Mouse (Mus musculus) liver, embryonic 12.5 days (tissue): ENCODE measurements around the gene S1pr2. TPM values are rescaled to one million over a fixed set of nuclear protein-coding genes. Genes with fewer than 3 reads are reported as not detected.

Experiments
- ATAC-seq: fragments of 200-750 bp; cut with Nextera tagmentation; 2 replicates; pipeline ENCODE4 v1.8.0; 2017; ENCODE audit warnings: moderate number of reproducible peaks, mild to moderate bottlenecking, moderate library complexity
- H3K27ac ChIP-seq: fragments of 300-500 bp; sonication (generic); 2 replicates; pipeline ENCODE4 v1.5.1; 2016; ENCODE audit warnings: mild to moderate bottlenecking
- H3K27me3 ChIP-seq: fragments of 300-500 bp; sonication (generic); replicated peaks from 2 replicates; pipeline ENCODE4 v1.6.1; 2016; ENCODE audit warnings: mild to moderate bottlenecking, moderate library complexity
- H3K36me3 ChIP-seq: fragments of 300-500 bp; sonication (generic); 2 replicates; pipeline ENCODE4 v1.6.1; 2016; ENCODE audit warnings: mild to moderate bottlenecking, moderate library complexity
- H3K4me1 ChIP-seq: fragments of 300-500 bp; sonication (generic); 2 replicates; pipeline ENCODE4 v1.6.1; 2016
- H3K4me2 ChIP-seq: fragments of 300-500 bp; sonication (generic); 2 replicates; pipeline ENCODE4 v1.6.1; 2016; ENCODE audit warnings: mild to moderate bottlenecking, moderate library complexity
- H3K4me3 ChIP-seq: fragments of 300-500 bp; sonication (generic); 2 replicates; pipeline ENCODE4 v1.5.1; 2016; ENCODE audit warnings: mild to moderate bottlenecking, moderate library complexity
- H3K9ac ChIP-seq: fragments of 300-500 bp; sonication (generic); 2 replicates; pipeline ENCODE4 v1.6.1; 2016; ENCODE audit warnings: mild to moderate bottlenecking, moderate library complexity
- H3K9me3 ChIP-seq: fragments of 300-500 bp; sonication (generic); replicated peaks from 2 replicates; pipeline ENCODE4 v1.6.1; 2016; ENCODE audit warnings: mild to moderate bottlenecking, moderate library complexity
- WGBS: fragments of 180-500 bp; shearing (Covaris S2); methylation state at CpG from one replicate; pipeline ENCODE4 v1.1.7; 2016; ENCODE audit not compliant: insufficient replicate concordance; 5-methylcytosine and 5-hydroxymethylcytosine counted together
- polyA plus RNA-seq: library from polyadenylated mRNA; unstranded; fragments of >200 nt; fragmentation: Nextera tagmentation; extraction: Ambion mirVana; gene quantifications from 2 replicates; pipeline ENCODE4 v1.2.1, GENCODE M21; 2016

The S1pr2 gene
- polyA plus RNA-seq, 1 experiment from 2014 or later: 6.7 TPM

DNA sequence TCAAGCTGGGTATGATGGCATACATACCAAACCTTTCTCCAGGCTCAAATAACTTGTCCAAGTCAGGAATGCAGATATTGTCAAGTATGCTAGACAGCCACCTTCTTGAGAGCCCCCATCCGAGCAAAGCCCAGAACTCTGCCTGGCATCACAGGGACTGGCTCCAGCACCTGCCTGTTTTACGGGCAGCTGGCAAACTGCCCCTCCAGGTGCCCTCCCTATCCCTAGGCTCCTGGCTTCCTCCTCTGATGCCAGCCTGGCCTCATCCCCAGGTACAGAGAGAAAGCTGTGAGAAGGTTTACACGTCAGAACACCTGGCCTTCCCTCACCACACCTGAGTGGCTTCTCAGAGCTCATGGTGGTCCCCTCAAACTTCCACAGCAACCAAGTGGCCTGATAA, 19.6 kb downstream of the S1pr2 start:
- no peak overlapping the region for H3K4me2 ChIP-seq
- H3K9me3 ChIP-seq: no peaks in the 10 kb centered on the region
- H3K36me3 ChIP-seq: no peaks in the 10 kb centered on the region
- peaks cover 11% of the 10 kb centered on the region for H3K4me1 ChIP-seq
- H3K4me3 ChIP-seq: no peak overlapping the region
- ATAC-seq: no peak
- H3K9ac ChIP-seq: no peak overlapping the region
- no peaks in the 10 kb centered on the region for H3K27me3 ChIP-seq
- no peak overlapping the region for H3K27ac ChIP-seq
- WGBS: 77% methylated on average over 3 of the region's 3 CpGs

DNA sequence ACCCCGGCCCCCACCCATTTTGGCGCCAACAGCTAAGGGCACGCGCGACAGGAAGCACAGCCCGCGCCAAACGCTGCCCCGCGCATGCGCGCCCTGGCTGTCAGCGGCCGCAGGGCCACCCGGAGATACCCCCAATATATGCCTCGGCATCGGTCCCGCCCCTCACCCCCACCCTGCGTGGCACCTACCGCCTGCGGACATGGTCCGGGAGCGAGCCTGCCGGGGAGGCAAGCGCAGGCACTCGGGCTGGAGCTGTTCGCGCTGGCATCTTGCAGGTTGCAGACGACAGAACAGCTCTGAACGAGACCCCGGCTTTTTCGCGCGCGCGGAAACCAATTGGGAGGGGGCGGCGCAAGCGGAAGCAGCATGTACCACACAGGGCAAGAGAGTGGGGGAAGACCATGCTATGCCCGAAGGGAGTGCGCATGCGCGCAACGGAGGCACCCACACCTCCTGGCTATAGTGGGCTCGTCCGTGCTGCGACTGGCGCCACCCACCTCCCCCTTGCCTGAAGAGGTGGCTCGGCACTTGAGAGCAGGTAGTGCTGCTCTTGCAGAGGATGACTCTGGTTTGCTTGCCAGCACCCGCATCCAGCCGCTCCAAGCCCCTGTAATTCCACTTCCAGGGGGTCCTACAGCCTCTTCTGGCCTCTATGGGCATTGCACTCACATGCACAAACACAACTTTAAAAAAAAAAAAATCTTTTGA, 23.9 kb downstream of the S1pr2 start:
- H3K4me3 ChIP-seq: peak overlapping the region; percentile 82
- peak; percentile 92 for ATAC-seq
- peak overlapping the region; percentile 93 for H3K27ac ChIP-seq
- peak overlapping the region; percentile 90 for H3K9ac ChIP-seq
- no peaks in the 10 kb centered on the region for H3K27me3 ChIP-seq
- WGBS: under 1% methylated on average over 51 of the region's 51 CpGs
- H3K4me2 ChIP-seq: peak overlapping the region; percentile 91
- H3K9me3 ChIP-seq: no peaks in the 10 kb centered on the region
- peaks cover 33% of the 10 kb centered on the region for H3K36me3 ChIP-seq
- H3K4me1 ChIP-seq: peaks cover 52% of the 10 kb centered on the region

DNA sequence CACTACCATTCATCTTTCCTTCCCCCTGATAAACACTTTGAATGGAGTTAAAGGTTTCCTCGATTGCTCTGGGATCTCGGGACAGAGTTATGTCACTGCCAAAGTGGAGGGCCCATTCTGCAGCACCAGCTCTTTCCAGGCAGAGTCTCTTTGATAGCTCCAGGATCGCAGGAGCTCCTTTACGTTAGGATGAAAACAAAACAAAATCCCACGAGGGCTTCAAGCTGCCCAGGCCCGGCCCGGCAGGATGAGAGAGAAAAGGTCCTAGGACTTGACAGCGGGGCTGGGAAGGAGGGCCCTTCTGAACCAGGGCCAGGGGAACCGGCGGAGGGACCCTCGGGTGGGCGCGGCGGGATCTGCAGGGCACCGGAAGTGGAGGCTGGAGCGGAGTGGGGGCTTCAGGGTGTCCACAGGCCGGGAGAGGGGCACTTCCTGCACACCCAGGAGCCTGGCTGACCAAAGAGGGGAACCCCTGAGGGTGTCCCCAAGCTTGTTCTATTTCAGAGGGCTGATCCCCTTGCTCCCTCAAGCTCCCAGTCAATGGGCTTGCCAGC, 24.5 kb downstream of the S1pr2 start:
- Histone ChIP-seq H3K4me2 (peak overlapping the region; percentile 91), H3K4me1 (peaks cover 58% of the 10 kb centered on the region), H3K9ac (peak overlapping the region; percentile 90), H3K4me3 (peak overlapping the region; percentile 82), H3K36me3 (peaks cover 39% of the 10 kb centered on the region), H3K27ac (peak overlapping the region; percentile 93), H3K27me3 (no peaks in the 10 kb centered on the region), H3K9me3 (no peaks in the 10 kb centered on the region)
- WGBS: 1% methylated on average over 17 of the region's 17 CpGs
- ATAC-seq: no peak; the same call in 1 of the 2 replicates

DNA sequence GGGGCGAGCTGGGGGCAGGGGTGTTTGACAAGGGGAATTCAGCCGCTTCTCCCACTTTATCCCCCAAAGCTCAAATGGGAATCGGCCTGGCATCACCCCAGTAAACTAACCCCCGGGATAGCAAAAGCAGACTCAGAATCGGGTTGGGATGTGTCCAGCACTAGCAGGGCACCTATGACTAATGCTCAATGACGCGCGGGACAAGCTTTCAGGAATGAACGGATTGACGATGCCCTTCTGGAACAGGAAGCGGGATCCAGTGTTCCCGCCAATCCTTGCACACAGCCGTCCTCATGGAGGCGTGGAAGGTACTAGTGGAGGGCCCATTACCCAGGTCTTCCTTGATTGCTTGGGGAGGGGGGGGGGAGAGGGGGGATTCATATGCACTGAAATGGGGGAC, 25.1 kb downstream of the S1pr2 start:
- H3K27me3 ChIP-seq: no peaks in the 10 kb centered on the region
- no peak for ATAC-seq
- WGBS: 13% methylated on average over 14 of the region's 14 CpGs
- no peaks in the 10 kb centered on the region for H3K9me3 ChIP-seq
- peaks cover 45% of the 10 kb centered on the region for H3K36me3 ChIP-seq
- H3K9ac ChIP-seq: peak overlapping the region; percentile 90
- peak overlapping the region; percentile 93 for H3K27ac ChIP-seq
- H3K4me1 ChIP-seq: peaks cover 64% of the 10 kb centered on the region
- peak overlapping the region; percentile 91 for H3K4me2 ChIP-seq
- H3K4me3 ChIP-seq: peak overlapping the region; percentile 82

DNA sequence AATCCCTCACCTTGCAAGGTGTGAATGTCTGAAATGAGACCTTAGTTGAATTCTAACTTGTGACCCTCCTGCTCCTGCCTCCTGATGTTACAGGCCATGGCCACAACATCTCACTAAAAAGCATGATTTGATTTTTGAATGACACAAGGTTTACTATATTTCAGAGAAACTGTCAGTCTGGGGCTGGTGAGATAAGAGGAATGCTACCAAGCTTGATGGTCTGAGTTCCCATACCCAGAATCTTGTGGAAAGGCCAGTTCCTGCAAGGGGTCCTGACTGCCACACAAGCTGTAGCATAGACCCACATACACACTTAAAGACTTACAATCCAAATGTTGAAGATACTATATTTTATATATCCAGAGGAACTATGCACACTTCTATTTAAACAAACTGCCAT, 26.2 kb downstream of the S1pr2 start:
- H3K27ac ChIP-seq: no peak overlapping the region
- H3K4me1 ChIP-seq: peaks cover 74% of the 10 kb centered on the region
- H3K27me3 ChIP-seq: no peaks in the 10 kb centered on the region
- peaks cover 54% of the 10 kb centered on the region for H3K36me3 ChIP-seq
- H3K4me3 ChIP-seq: peak overlapping the region; percentile 82
- H3K9ac ChIP-seq: peak overlapping the region; percentile 90
- peak overlapping the region; percentile 91 for H3K4me2 ChIP-seq
- ATAC-seq: no peak
- no peaks in the 10 kb centered on the region for H3K9me3 ChIP-seq

DNA sequence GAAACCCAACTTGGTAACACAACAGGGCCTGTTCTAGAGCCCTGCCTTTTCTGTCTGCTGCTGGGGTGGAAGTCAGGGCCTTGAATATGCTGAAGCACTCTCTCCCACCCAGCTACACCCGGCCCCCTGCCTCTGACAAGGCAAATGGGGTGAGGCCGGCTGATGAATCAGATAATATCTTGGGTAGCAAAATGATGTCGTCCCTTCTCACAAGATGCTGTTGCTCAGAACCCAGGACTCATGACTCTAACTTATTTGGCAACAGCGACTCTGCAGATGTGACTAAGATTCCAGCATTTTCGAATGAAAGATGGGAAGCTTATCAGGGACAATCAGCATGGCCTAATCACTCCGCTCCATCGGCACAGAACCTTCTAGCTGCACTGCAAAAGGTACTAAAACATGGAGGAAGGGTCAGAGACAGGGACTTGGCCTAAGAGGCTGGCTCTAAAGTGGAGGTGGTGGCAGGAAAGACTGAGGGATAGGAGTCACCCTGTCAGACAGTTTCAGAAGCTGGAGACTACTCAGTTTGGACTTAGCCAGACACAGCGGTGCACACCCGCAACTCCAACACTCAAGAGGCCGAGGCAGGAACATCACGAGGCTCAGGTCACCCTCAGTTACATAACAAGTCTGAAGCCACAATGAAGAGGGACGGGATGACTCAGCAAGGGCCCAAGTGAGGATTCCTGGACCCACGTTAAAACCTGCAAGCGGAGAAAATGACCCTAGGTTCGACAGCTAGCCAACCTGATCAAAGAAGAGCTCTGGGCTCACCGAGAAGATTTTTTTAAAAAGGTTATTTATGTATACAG, 30.3 kb downstream of the S1pr2 start:
- H3K27me3 ChIP-seq: no peaks in the 10 kb centered on the region
- no peak overlapping the region for H3K4me3 ChIP-seq
- no peak overlapping the region for H3K4me2 ChIP-seq
- no peaks in the 10 kb centered on the region for H3K9me3 ChIP-seq
- peaks cover 94% of the 10 kb centered on the region for H3K36me3 ChIP-seq
- 65% methylated on average over 16 of the region's 16 CpGs for WGBS
- peak overlapping the region; percentile 31; the same call in 1 of the 2 replicates for H3K27ac ChIP-seq
- no peak overlapping the region for H3K9ac ChIP-seq
- ATAC-seq: no peak
- H3K4me1 ChIP-seq: peaks cover 68% of the 10 kb centered on the region

DNA sequence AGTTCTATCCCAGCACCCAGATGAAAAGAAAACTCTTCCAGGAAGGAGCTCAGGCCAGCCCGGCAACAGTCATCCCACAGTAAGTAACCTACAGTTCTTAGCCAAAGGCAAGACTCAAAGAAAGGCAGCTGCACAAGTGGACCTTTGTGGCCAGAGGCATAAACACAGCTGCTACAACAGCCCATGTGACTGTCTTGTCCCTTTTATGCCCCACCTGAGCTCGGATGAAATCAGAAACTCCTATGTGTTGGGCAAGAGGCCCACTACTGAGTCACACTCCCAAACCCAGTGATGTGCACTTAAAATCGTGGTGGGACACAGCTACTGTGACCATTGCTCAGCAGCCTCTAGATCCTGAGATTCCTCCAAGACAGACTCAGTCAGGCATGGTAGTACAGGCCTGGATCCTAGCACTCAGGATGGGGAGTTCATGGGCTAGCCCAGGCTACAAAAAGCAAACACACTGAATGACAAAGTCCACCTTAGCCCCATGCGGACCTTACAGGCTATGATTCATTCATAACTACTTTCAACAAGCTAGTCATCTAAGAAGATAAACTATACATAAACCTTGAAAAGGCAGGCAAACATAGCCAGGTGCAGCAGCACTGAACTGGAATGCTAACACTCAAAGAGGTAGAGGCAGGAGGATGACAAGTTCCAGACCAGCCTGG, 31.7 kb downstream of the S1pr2 start:
- no peak overlapping the region for H3K27ac ChIP-seq
- 76% methylated on average over 4 of the region's 4 CpGs for WGBS
- no peaks in the 10 kb centered on the region for H3K9me3 ChIP-seq
- H3K4me3 ChIP-seq: no peak overlapping the region
- no peak overlapping the region for H3K4me2 ChIP-seq
- no peak for ATAC-seq
- H3K27me3 ChIP-seq: no peaks in the 10 kb centered on the region
- H3K36me3 ChIP-seq: peaks cover 98% of the 10 kb centered on the region
- H3K9ac ChIP-seq: no peak overlapping the region
- H3K4me1 ChIP-seq: peaks cover 53% of the 10 kb centered on the region

DNA sequence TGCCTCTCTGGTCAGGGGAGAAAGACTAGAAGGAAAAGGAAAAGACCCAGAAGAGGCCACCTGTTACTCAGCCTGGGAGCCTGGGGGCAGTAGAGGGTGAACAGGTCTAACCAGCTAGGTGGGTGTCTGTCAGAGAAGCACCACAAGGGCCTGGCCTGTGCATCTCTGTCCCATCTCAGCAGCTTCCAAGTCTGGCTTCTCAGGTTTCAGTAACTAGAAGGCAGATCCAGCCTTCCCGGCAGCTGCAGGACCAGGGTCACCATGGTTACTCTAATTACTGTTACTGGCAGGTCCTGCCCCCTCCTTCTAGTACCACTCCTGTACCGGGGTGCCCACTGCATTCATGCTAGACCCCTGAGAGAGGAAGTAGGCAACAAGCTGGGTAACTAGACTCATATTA, 32.7 kb downstream of the S1pr2 start:
- ATAC-seq: no peak
- Histone ChIP-seq H3K9me3 (no peaks in the 10 kb centered on the region), H3K27me3 (no peaks in the 10 kb centered on the region), H3K4me3 (no peak overlapping the region), H3K9ac (no peak overlapping the region), H3K36me3 (peaks cover 98% of the 10 kb centered on the region), H3K4me1 (peaks cover 44% of the 10 kb centered on the region), H3K4me2 (no peak overlapping the region), H3K27ac (no peak overlapping the region)
- 63% methylated on average over 2 of the region's 2 CpGs for WGBS

DNA sequence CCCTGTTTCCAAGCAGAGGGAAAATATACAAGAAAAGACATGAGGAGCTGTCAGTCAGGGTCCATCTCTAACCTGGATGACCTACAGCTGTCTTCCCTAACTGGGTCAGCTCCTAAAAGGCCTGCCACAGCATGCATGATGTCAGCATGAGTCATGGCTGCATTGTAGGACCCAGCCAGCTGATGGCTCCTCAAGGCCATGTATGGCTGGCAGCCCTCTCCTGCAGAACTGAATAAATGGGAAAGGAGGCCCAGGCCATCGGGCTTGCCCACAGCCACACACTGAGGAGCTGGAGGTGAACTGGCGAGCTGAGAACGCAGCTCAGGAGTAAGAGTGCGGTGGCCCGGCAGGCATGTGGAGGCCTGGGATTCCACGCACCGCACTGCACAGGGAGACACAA, 33.2 kb downstream of the S1pr2 start:
- no peak overlapping the region for H3K9ac ChIP-seq
- peaks cover 98% of the 10 kb centered on the region for H3K36me3 ChIP-seq
- H3K27me3 ChIP-seq: no peaks in the 10 kb centered on the region
- peaks cover 39% of the 10 kb centered on the region for H3K4me1 ChIP-seq
- 0 out of 2 replicates have a peak, but pooled peaks have one; percentile 11 for ATAC-seq
- no peak overlapping the region for H3K27ac ChIP-seq
- no peak overlapping the region for H3K4me3 ChIP-seq
- WGBS: 93% methylated on average over 7 of the region's 7 CpGs
- H3K4me2 ChIP-seq: no peak overlapping the region
- no peaks in the 10 kb centered on the region for H3K9me3 ChIP-seq

DNA sequence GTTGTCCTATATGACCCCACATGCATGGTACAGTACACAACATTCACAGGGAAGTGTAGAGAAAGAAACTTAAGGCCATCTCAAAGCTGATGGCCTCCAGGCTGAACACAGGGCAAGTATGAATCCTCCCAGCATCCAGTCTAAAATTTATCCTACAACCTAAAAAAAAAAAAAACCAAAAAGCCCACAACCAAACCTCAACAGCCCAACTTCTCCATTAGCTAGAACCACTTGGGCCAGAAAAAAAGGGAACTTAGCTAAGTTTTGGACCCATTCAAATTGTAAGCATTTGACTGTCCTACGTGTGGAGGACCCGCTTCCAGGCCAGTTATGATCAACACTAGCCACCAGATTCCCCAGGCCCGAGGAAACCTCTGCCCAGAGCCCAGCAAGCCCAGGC, 53.3 kb downstream of the S1pr2 start:
- Histone ChIP-seq H3K4me1 (0 out of 2 replicates have a peak, but pooled peaks cover 3% of the 10 kb centered on the region), H3K36me3 (peaks cover 100% of the 10 kb centered on the region), H3K27ac (no peak overlapping the region), H3K4me2 (no peak overlapping the region), H3K4me3 (no peak overlapping the region), H3K27me3 (no peaks in the 10 kb centered on the region), H3K9ac (no peak overlapping the region), H3K9me3 (no peaks in the 10 kb centered on the region)
- WGBS: 85% methylated on average over 3 of the region's 3 CpGs
- no peak for ATAC-seq

DNA sequence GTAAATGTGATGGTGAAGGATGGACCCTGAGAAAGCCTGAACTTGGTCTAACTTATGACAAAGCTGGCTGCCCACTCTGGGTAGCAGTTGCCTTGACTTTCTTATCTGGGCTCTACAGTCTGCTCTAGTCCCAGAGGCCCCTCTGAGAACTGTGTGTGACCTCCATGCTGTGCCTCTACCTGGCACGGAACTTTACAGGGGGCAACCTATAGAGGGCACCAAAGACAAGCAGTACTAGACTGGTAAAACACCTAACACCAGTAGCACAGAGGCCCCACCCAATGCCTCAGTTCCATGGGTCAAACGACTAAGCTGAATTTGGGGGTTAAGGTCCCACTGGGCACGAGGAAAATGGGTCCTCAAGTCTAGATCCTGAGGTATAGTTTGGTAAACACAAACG, 60.4 kb downstream of the S1pr2 start:
- no peaks in the 10 kb centered on the region for H3K4me1 ChIP-seq
- no peak overlapping the region for H3K27ac ChIP-seq
- H3K9ac ChIP-seq: no peak overlapping the region
- peak; percentile 70 for ATAC-seq
- H3K4me2 ChIP-seq: no peak overlapping the region
- H3K9me3 ChIP-seq: no peaks in the 10 kb centered on the region
- H3K36me3 ChIP-seq: peaks cover 100% of the 10 kb centered on the region
- no peaks in the 10 kb centered on the region for H3K27me3 ChIP-seq
- 77% methylated on average over 4 of the region's 4 CpGs for WGBS
- no peak overlapping the region for H3K4me3 ChIP-seq
